Mouse (Mus musculus): ENCODE results near the gene Fam207a.

The Fam207a gene

GRCm38 (mm10) chr10:77450159-77450464, 65.5 kb downstream of the Fam207a start:
- DNase-seq: no peak

GRCm38 (mm10) chr10:77449315-77450158, 66.0 kb downstream of the Fam207a start:
- no peak for DNase-seq

DNA sequence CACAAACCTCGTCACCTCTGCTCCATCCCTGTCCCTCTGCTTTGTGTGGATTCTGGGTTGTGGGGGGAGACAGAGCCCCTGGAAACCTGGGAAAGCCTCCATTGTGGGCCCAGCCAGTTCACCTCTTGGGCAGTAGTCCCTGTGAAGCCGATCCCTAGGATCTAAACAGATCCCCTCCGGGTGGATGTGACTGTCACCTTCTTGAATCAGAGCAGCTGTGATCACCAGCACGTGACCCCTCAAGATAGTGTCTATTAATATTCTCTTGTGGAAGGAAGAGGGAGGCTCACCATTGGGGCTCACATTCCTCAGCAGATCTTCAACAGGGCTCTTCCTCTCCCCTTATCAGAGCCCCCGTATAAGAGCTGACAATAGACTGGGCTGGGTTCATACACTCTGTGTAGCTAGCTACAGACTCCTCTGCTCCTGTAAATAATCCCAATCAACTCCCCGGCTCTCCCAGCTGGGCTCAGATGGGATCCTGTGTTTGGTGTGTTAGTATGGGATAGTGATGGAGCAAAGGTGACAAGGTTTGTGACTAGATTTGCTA, 66.8 kb downstream of the Fam207a start:
- DNase-seq: no peak

DNA sequence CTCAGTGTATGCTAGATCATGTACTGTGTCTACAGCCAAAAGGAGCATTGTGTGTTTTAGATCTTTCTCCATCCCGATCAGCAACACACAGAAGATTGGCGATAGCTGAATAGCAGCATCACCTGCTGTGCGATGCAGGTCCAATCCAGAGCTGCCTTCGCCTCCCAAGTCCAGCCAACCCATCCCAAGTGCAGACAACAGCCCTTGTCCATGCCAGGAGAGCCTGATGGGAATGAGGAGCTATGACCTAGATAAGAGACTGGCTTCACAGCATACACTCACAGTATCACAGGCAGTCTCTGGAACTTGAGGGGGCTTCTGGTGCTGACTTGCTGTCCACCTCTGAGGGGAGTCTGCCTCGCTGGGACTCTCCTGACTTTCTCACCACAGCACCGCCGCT, 67.4 kb downstream of the Fam207a start:
- no peak for DNase-seq

GRCm38 (mm10) chr10:77447755-77448154, 67.8 kb downstream of the Fam207a start:
- DNase-seq: no peak

DNA sequence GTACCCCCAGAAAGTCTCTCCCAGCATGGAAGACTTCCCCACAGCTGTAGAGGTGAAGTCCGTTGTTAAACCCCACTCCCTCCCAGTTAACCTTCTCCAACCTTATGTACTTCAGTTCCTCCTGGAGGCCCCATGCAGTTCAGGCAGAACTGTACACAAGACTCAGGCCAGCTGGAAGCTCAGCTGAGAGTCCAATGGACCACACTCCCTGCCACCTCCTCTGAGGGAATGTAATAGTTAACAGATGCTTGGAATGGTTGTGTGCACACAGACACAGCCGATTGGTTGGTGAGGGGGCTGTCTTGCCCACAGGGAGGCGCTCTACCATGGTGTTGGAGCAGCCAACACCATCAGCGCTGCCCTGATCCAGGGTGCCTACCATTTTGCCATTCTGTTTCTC, 73.3 kb downstream of the Fam207a start:
- no peak for DNase-seq

GRCm38 (mm10) chr10:77441812-77442211, 73.8 kb downstream of the Fam207a start:
- no peak for DNase-seq

DNA sequence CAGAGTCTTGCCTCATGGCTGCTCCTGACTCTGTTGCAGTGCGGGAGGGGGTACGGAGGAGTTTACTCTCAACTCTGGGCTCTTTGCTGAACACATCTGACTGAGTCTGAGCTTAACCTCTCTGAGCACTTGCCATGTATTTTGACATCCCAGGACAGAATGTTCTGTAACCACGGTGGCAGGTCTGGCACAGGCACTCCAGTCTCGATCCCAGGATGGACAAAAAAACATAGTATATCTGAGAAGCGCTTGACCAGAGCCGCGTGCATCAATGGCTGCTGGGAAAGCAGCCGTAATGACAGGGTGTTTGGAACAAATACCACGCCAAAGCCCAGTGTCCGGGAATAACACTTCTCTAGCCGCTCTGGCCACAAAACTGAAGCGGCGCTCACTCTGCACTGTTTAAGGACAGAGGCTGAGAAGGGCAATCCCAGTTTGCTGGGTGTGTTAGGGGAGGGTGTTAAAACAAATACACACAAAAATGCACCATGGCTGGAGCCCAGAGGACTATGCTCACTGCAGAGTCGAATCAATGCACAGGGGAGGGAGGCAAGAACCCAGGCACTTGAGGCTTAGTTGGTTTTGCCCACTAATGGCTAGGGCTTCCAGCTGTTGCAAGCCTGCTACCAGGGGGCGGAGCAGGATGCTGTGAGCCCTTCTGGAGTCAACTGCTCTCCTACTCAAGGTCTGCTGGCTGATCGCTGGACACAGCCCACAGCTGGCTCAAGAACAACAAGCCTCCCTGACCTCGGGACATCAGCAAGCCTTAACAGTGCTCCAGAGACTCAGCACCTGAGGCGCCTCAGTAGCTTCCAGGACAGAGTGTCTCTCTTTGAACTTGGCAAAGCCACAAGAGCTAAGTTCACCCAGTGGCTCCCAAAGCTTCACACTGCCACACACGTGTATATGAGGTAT, 74.5 kb downstream of the Fam207a start:
- DNase-seq: no peak

- no peak for DNase-seq
Observed at GRCm38 (mm10) chr10:77440286-77440685, 75.3 kb downstream of the Fam207a start.

DNA sequence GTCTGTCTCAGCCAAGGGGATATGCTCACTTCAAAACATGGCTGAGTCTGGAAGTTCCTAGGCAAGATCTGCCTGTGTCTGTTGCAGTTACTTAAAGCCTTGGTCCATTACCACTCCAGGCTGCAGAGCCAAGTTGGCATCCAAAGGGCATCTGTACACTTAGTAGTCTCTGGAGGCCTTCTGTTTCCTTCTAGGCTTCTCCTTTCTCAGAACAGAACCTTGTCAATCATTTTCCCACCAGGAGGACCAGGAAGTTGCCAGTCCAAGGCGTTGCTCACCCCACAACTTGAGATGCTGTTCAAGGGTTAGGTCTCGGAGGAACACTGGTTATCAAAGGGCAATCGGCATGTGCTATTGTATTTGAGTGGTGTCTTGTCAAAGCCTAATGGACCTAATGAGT, 76.6 kb downstream of the Fam207a start:
- DNase-seq: no peak

- no peak for DNase-seq
Observed at GRCm38 (mm10) chr10:77438021-77438420, 77.6 kb downstream of the Fam207a start.

All from thymus, postnatal 14 days (tissue).